Mouse (Mus musculus) brain, embryonic 14.5 days (tissue): ENCODE data around the gene Anks1b.

ENCODE experiments used
- CTCF ChIP-seq: fragments of 200-500 bp; IDR thresholded peaks from 2 replicates; pipeline ENCODE4 v1.5.1; 2012; ENCODE audit warnings: inconsistent platforms, mild to moderate bottlenecking, moderate library complexity, borderline replicate concordance; ENCODE audit not compliant: insufficient read depth, insufficient read length; ENCODE audit errors: extremely low read depth
- POLR2A ChIP-seq: fragments of 200-500 bp; IDR thresholded peaks from 2 replicates; pipeline ENCODE4 v1.6.1; 2012; ENCODE audit warnings: mild to moderate bottlenecking, inconsistent platforms, borderline replicate concordance; ENCODE audit not compliant: poor library complexity, insufficient read depth, insufficient read length, severe bottlenecking; ENCODE audit errors: extremely low read depth

DNA sequence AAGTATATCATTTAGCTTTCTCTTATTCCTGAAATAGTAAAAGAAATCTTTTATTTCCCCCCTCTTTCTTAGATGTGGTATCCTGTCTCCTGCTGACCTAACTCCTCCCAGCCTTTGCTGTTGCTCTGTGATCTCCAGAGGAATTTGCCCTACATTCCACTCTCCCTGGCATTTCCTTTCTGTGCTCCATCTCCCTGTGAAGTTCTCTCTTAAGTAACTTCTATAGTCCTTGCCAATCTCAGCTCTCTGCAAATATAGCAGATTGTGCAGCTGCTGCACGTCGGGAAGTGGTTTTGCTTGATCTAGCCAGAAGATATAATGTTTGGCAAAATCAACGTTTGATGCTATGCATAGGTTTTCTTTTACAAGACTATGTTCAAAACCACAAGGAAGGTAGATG is 673.3 kb downstream of the Anks1b start:
- TF ChIP-seq CTCF (no peak), POLR2A (no peak)
